Mouse (Mus musculus) bone marrow, adult 2 months (tissue): ENCODE data around the gene Pcyt2.

ENCODE experiments used
- CTCF ChIP-seq: fragments of 200-500 bp; IDR thresholded peaks from 2 replicates; pipeline ENCODE4 v1.5.1; 2011; ENCODE audit warnings: low read length, control low read depth; ENCODE audit not compliant: control insufficient read depth, insufficient read depth
- POLR2A ChIP-seq: fragments of 200-500 bp; IDR thresholded peaks from 2 replicates; pipeline ENCODE4 v1.6.1; 2011; ENCODE audit warnings: low read depth, mild to moderate bottlenecking, control low read depth, low read length, borderline replicate concordance; ENCODE audit not compliant: control insufficient read depth

DNA sequence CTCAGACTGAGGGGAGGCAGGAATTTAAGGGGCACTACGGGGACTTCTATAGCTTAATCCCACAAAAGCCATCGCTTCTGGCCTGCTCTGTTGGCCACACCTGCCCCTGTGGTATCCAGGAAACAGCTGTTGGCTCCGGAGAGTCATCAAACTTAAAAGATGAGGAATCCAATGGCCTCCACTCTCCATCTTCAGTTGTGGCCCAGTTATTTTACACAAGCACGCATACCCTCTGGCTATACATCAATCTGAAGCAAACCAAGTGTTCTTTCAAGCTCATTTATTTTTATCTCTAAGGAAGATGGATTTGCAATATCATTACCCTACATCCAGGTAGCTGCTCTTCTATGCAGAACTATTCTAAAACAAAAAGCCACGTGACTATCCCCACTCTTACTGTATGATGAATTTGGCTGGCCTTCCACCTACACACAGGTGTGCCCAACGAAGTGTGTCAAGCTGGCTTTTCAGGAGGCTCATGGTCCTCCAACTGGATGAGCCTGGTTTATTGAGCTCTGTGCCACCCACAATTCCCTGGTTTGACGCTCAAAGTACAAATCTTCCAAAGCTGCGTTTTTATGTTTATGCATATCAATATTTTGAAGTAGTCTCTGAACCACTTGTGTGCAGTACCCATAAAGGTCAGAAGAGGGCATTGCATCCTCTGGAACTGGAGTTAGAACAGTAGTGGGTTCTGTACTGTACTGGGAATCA, 35.3 kb downstream of the Pcyt2 start:
- TF ChIP-seq CTCF (no peak), POLR2A (no peak)
